Mouse (Mus musculus) adrenal gland, postnatal 36 days (tissue): Measurements from ENCODE around the gene 1700011M02Rik. TPM values are rescaled to one million over a fixed set of nuclear protein-coding genes. Genes with fewer than 3 reads are reported as not detected.
"Not testable (repeated sequence)": the region's sequence is repeated elsewhere in the genome, so short reads cannot be mapped to it uniquely, and the experiment has no call there.

ENCODE experiments used
- DNase-seq, 2 experiments: peaks; one replicate each; pipeline ENCODE4 v3.0.0; 2021; ENCODE audit warnings: mixed read lengths in 1 of 2
- long read RNA-seq, 2 experiments: library from polyadenylated mRNA; stranded (forward); transcript quantifications; one replicate each; pipeline ENCODE4 v2.0.0; 2021; ENCODE audit warnings: borderline sequencing depth in 2 of 2
- total RNA-seq, 2 experiments: library from RNA; stranded (reverse); gene quantifications; 2 replicates each; pipeline ENCODE4 v1.2.3; 2021

Gene 1700011M02Rik
- not detected for total RNA-seq
- long read RNA-seq, experiment 1, result 0 reads
- long read RNA-seq, experiment 2, result 0 reads

- not testable (repeated sequence) for DNase-seq
These were observed at the start of gene 1700011M02Rik, which contains the start of gene Dmrtc1a for GRCm38 (mm10) chrX:102908587-102908986. TSS of gene 1700011M02Rik (plus strand) at chrX:102908905. TSS of gene Dmrtc1a (minus strand) at chrX:102908687.

GRCm38 (mm10) chrX:102867871-102868270 lies 40.8 kb upstream of the 1700011M02Rik start, which contains the start of gene 1700031F05Rik:
TSS of gene 1700031F05Rik (minus strand) at chrX:102867971.
- no peak for DNase-seq

GRCm38 (mm10) chrX:102914823-102915222 lies 6.1 kb downstream of the 1700011M02Rik start:
- not testable (repeated sequence) for DNase-seq

- DNase-seq, result peak in 1 of 2 experiments; percentile 43
These were observed 18.0 kb downstream of the 1700011M02Rik start for GRCm38 (mm10) chrX:102926707-102927106.

- not testable (repeated sequence) for DNase-seq
These were observed 19.4 kb downstream of the 1700011M02Rik start, which contains the start of gene 1700018G05Rik for GRCm38 (mm10) chrX:102928072-102928471. TSS of gene 1700018G05Rik (plus strand) at chrX:102928372.

GRCm38 (mm10) chrX:102932992-102933570 lies 24.4 kb downstream of the 1700011M02Rik start:
- no peak for DNase-seq

- DNase-seq, result peak; percentile 23 to 56
These were observed 25.1 kb downstream of the 1700011M02Rik start for GRCm38 (mm10) chrX:102933571-102934394.

- DNase-seq, result no peak
These were observed 25.7 kb downstream of the 1700011M02Rik start for GRCm38 (mm10) chrX:102934395-102934764.

- no peak for DNase-seq
These were observed 28.0 kb downstream of the 1700011M02Rik start for GRCm38 (mm10) chrX:102936743-102937142.

- not testable (repeated sequence) for DNase-seq
These were observed 41.4 kb downstream of the 1700011M02Rik start for GRCm38 (mm10) chrX:102950136-102950535.

- DNase-seq, result peak in 1 of 2 experiments; percentile 11
These were observed 50.2 kb downstream of the 1700011M02Rik start for GRCm38 (mm10) chrX:102958917-102959316.

Other genes starting within 250 kb of the 1700011M02Rik start
- 1 to 10 TPM in 1 of 2 experiments, not detected in 1; 1.2 TPM for gene Gm3880, start 221.9 kb upstream of the 1700011M02Rik start, total RNA-seq
- gene Gm9112, start 201.3 kb upstream of the 1700011M02Rik start, total RNA-seq, result not detected
- not detected for gene Dmrtc1b, start 201.0 kb upstream of the 1700011M02Rik start, total RNA-seq
- gene Dmrtc1c1, start 105.9 kb upstream of the 1700011M02Rik start, total RNA-seq, result not detected
- gene Dmrtc1c2, start 54.3 kb upstream of the 1700011M02Rik start, total RNA-seq, result not detected
- gene 1700031F05Rik, start 40.9 kb upstream of the 1700011M02Rik start, total RNA-seq, result not detected
- under 1 TPM; 0.36 to 0.46 TPM for gene Dmrtc1a, start 218 bp upstream of the 1700011M02Rik start, total RNA-seq
- 1 to 10 TPM in 1 of 2 experiments, not detected in 1; 1.6 TPM for gene 1700018G05Rik, start 19.5 kb downstream of the 1700011M02Rik start, total RNA-seq